Mouse (Mus musculus) heart, embryonic 13.5 days (tissue): Measurements from ENCODE around the gene Usp9x. TPM values are rescaled to one million over a fixed set of nuclear protein-coding genes. Genes with fewer than 3 reads are reported as not detected.
A peak's percentile ranks its signal among the peaks of the same experiment; 100 is the strongest.

Experiments used
- ATAC-seq: fragments of 200-750 bp; cut with Nextera tagmentation; 2 replicates; pipeline ENCODE4 v1.8.0; 2017; ENCODE audit warnings: moderate TSS enrichment; ENCODE audit not compliant: insufficient number of reproducible peaks, low FRiP score, low TSS enrichment; ENCODE audit errors: extremely low read depth
- H3K27ac ChIP-seq: fragments of 300-500 bp; sonication (generic); replicated peaks from 2 replicates; pipeline ENCODE4 v1.5.1; 2015; ENCODE audit warnings: moderate library complexity, mild to moderate bottlenecking, inconsistent platforms
- H3K27me3 ChIP-seq: fragments of 300-500 bp; sonication (generic); replicated peaks from 2 replicates; pipeline ENCODE4 v1.6.1; 2015; ENCODE audit warnings: mild to moderate bottlenecking, inconsistent platforms
- H3K36me3 ChIP-seq: fragments of 300-500 bp; sonication (generic); 2 replicates; pipeline ENCODE4 v1.6.1; 2015; ENCODE audit warnings: mild to moderate bottlenecking, inconsistent platforms
- H3K4me1 ChIP-seq: fragments of 300-500 bp; sonication (generic); 2 replicates; pipeline ENCODE4 v1.6.1; 2015; ENCODE audit warnings: inconsistent platforms
- H3K4me2 ChIP-seq: fragments of 300-500 bp; sonication (generic); 2 replicates; pipeline ENCODE4 v1.6.1; 2015; ENCODE audit warnings: inconsistent platforms, mild to moderate bottlenecking, moderate library complexity
- H3K4me3 ChIP-seq: fragments of 300-500 bp; sonication (generic); 2 replicates; pipeline ENCODE4 v1.5.1; 2015; ENCODE audit warnings: moderate library complexity, mild to moderate bottlenecking, inconsistent platforms
- H3K9ac ChIP-seq: fragments of 300-500 bp; sonication (generic); 2 replicates; pipeline ENCODE4 v1.6.1; 2015; ENCODE audit warnings: inconsistent platforms, mild to moderate bottlenecking, moderate library complexity
- H3K9me3 ChIP-seq: fragments of 300-500 bp; sonication (generic); 2 replicates; pipeline ENCODE4 v1.6.1; 2016; ENCODE audit warnings: inconsistent platforms
- WGBS: fragments of 180-500 bp; shearing (Covaris S2); methylation state at CpG from one replicate; pipeline ENCODE4 v1.1.7; 2015; ENCODE audit warnings: mixed read lengths; 5-methylcytosine and 5-hydroxymethylcytosine counted together
- polyA plus RNA-seq: library from polyadenylated mRNA; unstranded; fragments of >200 nt; fragmentation: Nextera tagmentation; extraction: Ambion mirVana; gene quantifications from 2 replicates; pipeline ENCODE4 v1.2.1, GENCODE M21; 2015

The Usp9x gene
- polyA plus RNA-seq, 1 experiment from 2014 or later, result 18.6 TPM

DNA sequence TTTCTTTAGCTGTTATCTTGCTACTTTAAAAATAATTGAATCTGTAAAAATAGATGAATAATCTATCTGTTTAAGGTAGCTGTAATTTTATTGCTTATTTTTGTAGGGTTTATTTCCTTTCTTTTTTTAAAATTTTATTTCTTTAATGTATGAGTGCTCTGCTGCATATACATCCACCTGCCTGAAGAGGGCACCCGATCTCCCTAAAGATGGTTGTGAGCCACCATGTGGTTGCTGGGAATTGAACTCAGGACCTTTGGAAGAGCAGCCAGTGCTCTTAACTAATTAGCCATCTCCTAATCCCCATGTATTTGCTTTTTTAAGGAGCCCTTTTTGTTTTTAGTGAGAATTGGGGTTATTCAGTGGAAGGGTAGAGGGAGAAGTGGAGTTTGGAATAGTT lies 14.3 kb downstream of the Usp9x start:
- Histone ChIP-seq H3K9ac (no peak overlapping the region), H3K36me3 (peaks cover under 1% of the 10 kb centered on the region; the same call in 1 of the 2 replicates), H3K27me3 (peaks cover 4% of the 10 kb centered on the region; the same call in 1 of the 2 replicates), H3K27ac (no peak overlapping the region), H3K4me1 (no peaks in the 10 kb centered on the region), H3K9me3 (no peaks in the 10 kb centered on the region), H3K4me3 (no peak overlapping the region), H3K4me2 (no peak overlapping the region)
- ATAC-seq, result no peak
- 68% methylated on average over 1 of the region's 1 CpGs for WGBS

DNA sequence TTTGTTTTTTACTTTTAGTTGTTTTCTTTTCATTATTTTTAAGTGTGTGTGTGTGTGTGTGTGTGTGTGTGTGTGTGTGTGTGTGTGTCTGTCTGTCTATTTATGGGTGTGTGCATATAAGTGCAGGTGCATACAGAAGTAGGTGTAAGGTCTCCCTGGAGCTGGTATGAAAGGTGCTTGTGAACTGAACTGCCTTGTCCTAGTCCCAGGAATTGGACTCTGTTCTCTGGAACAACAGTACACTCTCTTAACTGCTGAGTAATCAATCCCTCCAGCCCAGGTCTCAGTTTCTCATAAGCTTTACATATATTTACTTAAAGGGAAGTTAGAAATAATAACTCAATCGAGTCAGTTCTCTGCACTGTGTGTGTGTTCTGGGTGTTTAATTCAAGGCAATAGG lies 25.7 kb downstream of the Usp9x start:
- Histone ChIP-seq H3K9ac (no peak overlapping the region), H3K36me3 (peaks cover 13% of the 10 kb centered on the region), H3K4me1 (no peaks in the 10 kb centered on the region), H3K27ac (no peak overlapping the region), H3K27me3 (peaks cover 6% of the 10 kb centered on the region; the same call in 1 of the 2 replicates), H3K4me2 (no peak overlapping the region), H3K9me3 (no peaks in the 10 kb centered on the region), H3K4me3 (no peak overlapping the region)
- 69% methylated on average over 1 of the region's 1 CpGs for WGBS
- ATAC-seq, result no peak

DNA sequence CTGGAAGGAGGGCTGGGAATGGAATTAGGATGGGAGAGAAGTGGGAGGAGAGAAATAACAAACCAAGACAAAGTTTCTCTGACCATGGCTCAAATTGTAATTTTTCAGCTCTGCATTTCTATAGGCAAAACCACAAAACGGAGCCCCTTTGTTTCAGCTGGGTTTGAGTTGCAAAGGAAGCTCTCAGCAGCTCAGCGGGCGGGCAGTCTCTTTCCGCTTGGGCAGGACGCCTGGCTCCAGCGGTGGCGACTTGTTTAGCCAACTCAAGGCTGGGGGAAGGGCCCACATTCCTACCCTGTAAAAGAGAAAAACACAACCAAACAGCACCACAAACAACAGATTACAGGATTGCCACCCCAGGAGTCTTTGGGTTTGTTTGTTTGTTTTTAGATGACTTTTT lies 135.2 kb downstream of the Usp9x start:
- WGBS, result 40% methylated on average over 7 of the region's 7 CpGs
- H3K36me3 ChIP-seq, result no peaks in the 10 kb centered on the region
- no peak overlapping the region for H3K4me3 ChIP-seq

DNA sequence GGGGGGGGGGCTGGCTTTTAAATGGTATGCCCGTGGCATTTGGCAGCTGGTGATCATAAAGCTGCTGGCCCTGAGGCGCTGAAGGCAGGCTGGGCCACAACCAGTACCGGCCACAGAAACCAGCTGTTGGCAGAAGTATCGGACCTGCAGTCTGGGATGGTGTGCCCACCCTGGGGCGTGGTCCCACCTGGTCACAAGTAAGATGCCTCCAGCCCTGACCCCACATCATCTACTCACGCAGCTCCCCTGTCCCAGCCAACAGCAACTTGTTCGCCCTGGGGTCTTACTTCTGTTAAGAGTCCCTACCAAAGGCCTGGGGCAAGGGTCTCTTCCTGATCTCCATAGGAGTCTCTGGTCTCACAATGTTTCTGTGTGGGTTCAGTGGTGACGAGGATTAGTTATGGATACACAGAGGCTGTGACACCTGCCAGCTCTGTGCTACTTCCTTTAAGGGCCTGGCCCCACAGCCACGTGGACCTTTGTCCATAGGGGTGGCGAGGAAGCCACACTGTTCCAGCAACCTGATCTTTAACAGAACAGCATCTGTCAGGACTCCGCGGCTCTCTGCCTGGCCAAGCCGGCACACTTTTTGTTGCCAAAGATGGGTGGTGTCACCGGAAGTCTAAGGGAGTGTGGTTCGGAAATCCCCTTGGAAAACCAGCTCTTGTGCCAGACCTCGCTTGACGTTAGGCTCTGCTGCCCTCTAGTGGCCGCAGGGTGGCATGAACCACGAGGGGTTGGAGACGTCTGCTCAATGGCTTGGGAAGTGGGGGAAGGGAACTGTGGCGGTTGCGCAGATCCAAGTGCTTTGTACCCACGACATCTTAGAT lies 136.4 kb downstream of the Usp9x start:
- 25% methylated on average over 23 of the region's 23 CpGs for WGBS
- ATAC-seq, result peak; percentile 71; the same call in 1 of the 2 replicates
- H3K27me3 ChIP-seq, result peaks cover 27% of the 10 kb centered on the region
- H3K27ac ChIP-seq, result 0 out of 2 replicates have a peak overlapping the region, but pooled peaks have one; percentile 32
- H3K36me3 ChIP-seq, result no peaks in the 10 kb centered on the region
- peak overlapping the region; percentile 72 for H3K9ac ChIP-seq
- peak overlapping the region; percentile 67 for H3K4me2 ChIP-seq
- no peaks in the 10 kb centered on the region for H3K9me3 ChIP-seq
- no peaks in the 10 kb centered on the region for H3K4me1 ChIP-seq
- H3K4me3 ChIP-seq, result peak overlapping the region; percentile 45

More for the DNA sequence above, 135.2 kb downstream of the Usp9x start:
- no peaks in the 10 kb centered on the region for H3K9me3 ChIP-seq
- H3K27ac ChIP-seq, result no peak overlapping the region
- H3K4me2 ChIP-seq, result no peak overlapping the region
- H3K27me3 ChIP-seq, result peaks cover 27% of the 10 kb centered on the region
- no peak overlapping the region for H3K9ac ChIP-seq
- H3K4me1 ChIP-seq, result no peaks in the 10 kb centered on the region
- no peak for ATAC-seq

DNA sequence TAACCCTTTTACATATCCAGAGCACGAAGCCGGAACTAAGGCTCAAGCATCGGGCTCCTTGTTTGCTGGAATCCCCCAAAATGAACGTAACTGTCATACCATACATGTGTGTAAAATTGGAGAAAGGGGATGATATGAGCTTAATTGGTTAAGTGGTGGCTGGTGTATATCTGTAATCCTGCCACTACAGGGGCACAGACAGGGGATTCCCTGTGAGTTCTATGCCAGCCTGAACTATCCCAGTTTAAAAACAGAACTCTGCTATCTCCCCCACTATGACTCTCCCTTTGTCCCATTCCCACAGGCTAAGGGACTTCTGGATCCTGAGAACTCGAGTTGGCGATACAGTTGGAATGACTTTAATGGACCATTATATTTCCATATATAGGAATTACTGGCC lies 137.1 kb downstream of the Usp9x start:
- Histone ChIP-seq H3K4me1 (no peaks in the 10 kb centered on the region), H3K9ac (peak overlapping the region; percentile 72), H3K4me3 (peak overlapping the region; percentile 45), H3K9me3 (no peaks in the 10 kb centered on the region), H3K27me3 (peaks cover 27% of the 10 kb centered on the region), H3K27ac (no peak overlapping the region), H3K36me3 (no peaks in the 10 kb centered on the region), H3K4me2 (peak overlapping the region; percentile 67)
- WGBS, result 32% methylated on average over 6 of the region's 6 CpGs
- ATAC-seq, result no peak

DNA sequence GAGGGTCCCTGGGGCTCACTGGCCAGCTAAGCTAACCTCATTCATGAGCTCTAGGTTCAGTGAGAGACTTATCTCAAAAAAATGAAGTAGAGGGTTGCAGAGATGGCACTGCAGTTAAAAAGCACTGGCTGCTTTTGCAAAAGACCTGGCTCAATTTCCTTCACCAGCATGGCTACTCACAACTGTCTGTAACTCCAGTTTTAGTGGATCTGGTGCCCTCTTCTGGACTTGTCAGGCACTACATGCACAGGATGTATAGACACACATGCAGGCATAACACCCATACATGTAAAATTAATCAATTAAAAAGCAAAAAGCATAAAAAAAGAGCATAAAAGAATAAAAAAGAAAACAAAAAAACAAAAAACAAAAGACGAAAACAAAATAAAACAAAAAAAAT lies 143.0 kb downstream of the Usp9x start:
- Histone ChIP-seq H3K4me3 (no peak overlapping the region), H3K4me1 (no peaks in the 10 kb centered on the region), H3K27ac (no peak overlapping the region), H3K9ac (no peak overlapping the region), H3K36me3 (no peaks in the 10 kb centered on the region), H3K4me2 (no peak overlapping the region), H3K27me3 (peaks cover 9% of the 10 kb centered on the region), H3K9me3 (no peaks in the 10 kb centered on the region)
- 47% methylated on average over 1 of the region's 1 CpGs for WGBS
- no peak for ATAC-seq

Other genes with a start within 250 kb of the Usp9x start
- 74.5 and 79.7 TPM in 2 replicates for gene Ddx3x, start 209.5 kb downstream of the Usp9x start, polyA plus RNA-seq